Mouse (Mus musculus): ENCODE measurements around the gene Sh3rf1.

Sh3rf1 gene

GRCm38 (mm10) chr8:61223729-61224379 is at the start of gene Sh3rf1:
Gene Sh3rf1 (plus strand): TSS chr8:61223872.
- peak; percentile 61 to 63 for DNase-seq

GRCm38 (mm10) chr8:61173921-61174492 is 49.7 kb upstream of the Sh3rf1 start:
- no peak for DNase-seq

DNA sequence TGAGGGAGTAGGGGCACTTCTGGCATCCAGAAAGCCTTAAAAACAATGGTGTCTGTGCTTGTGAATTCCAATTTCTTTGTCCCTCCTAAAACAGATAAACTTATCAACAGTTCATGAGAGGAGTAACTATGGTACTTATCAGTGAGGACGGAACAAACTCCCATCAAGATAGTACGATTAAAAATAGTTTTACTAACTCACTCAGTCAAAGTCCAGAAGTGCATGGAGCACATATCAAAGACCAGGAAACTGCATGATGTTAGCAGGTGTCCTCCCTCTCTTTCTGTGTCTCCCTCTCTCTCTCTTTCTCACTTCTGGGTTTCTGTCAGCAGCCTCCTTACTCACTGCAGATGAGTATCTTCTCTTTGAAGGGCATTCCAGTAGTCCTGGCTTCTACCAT is 47.8 kb upstream of the Sh3rf1 start:
- DNase-seq, result no peak

DNA sequence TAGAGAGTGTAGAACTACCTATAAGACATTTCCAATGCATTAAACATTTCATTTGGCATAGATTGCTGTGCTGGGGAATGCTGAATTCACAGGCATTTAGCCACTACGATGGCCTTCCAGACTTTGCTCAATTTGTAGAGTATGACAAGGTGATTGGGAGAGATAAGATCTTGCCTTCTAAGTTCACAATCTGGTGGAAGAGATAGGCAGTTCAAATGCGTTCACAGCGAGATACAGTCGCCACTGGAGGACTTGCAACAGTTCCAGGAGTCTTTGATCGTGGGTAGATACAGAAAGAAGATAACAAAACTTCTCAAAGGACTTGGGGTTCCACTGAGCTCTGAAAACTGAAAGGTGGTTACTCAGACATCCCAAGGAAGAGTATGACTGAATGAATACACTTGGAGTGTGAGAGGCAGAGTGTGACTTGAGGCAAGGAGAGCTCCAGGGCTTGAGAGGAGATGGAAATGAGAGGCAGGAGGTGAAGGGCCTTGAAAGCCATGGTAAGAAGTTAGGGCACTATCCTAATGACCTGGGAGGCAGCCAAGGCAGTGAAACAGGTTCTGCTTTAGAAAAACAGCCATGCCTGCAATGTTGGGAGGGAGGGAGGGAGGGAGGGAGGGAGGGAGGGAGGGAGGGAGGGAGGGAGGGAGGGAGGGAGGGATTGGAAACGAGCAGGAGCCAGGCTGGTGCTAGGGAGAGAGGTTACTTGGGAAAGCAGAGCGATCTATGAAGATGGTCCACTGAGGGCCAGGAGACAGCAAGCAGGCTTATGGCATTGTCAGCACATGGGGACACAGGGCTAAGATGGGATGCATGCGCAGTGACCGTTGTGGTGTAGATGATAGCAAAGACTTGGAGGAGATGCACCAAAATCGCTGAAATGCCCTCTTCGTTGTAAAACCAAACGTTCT is 45.7 kb upstream of the Sh3rf1 start:
- no peak for DNase-seq

DNA sequence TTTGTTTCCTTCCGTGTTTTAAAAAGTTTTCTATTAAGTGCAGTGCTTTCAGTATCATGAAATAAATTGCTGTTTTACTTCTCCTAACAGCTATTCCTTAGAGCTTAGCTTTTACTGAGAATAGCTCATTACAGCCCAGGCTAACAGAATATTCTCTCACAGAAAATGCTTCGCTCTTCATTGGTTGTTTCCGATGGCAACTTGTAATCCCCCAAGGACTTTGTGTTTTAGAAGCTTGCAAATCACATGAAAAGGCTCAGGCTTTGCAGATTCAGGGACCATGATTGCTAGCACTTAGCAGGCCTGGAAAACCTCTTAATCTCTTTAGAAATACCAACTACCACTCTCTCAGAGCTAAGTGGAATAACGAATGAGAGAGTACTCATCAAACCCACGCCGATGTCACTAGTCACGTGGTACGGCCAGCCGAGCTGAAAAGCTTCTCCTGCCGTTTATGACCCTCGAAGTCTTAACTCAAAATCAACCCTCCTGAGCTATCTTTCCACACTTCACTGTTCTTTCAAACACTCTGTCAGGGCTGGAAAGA is 45.0 kb upstream of the Sh3rf1 start:
- DNase-seq, result no peak

- no peak for DNase-seq
Observed at GRCm38 (mm10) chr8:61181592-61181991, 42.1 kb upstream of the Sh3rf1 start.

GRCm38 (mm10) chr8:61182020-61182419 is 41.7 kb upstream of the Sh3rf1 start:
- peak; percentile 65 to 83 for DNase-seq

- DNase-seq, result no peak
Observed at GRCm38 (mm10) chr8:61185274-61186198, 38.1 kb upstream of the Sh3rf1 start.

DNA sequence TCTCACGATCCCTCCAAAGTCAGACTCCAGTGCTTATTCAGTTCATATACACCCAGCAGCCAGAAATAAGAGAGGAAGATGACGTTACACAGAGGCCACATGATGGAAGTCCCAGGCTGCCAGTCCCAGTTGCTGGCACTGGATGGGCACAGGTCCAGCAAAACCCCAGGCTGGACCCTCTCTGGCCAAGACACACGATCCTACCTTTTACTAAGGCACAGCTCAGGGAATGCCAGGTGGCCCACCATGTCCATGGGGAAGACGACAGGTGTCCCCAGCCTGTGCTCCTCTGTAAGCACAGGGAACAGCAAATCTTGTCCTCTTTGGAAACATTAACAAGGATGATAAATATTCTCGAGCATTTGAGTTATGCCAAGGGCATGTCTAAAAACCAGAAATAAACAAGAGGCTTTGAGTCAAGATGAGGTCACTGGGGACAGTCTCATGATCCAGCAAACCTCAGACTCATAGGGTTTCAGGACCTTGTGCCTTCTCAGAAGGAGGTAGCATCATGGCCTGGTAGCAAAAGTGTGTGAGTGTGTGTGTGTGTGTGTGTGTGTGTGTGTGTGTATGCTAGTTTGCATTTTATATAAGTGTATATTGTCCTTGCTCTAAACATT is 29.3 kb upstream of the Sh3rf1 start:
- DNase-seq, result no peak

DNA sequence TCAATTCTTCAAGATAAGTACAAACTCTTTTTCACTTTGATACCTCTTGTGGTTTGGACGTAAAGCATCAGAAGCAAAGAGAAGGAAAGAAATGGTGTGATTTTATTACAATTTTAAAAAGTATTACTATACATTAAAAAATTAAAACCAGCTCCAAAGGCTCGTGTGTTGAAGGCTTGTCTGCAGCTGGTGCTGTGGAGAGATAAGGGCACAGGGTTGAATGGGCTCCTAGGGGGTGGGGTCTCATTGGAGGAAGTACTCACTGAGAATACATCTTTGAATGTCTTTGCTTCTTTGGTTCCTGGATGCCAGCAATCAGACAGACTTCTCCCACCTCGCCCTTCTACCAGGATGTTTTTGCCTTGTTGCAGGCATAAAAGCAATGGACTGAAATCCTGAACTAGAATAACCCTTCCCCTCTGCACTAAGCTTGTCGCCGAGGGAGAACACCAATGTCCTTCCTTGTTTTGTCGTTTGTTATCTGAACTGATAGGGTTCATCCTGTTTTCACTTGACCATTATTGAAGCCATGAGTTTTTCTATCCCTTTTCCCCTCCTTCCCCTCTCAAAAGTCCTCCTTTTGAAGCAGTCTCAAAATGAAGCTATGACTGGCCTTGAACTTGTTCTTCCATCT is 23.3 kb upstream of the Sh3rf1 start:
- no peak for DNase-seq

GRCm38 (mm10) chr8:61203035-61203826 is 20.4 kb upstream of the Sh3rf1 start:
- no peak for DNase-seq

- DNase-seq, result no peak
Observed at GRCm38 (mm10) chr8:61206876-61207275, 16.8 kb upstream of the Sh3rf1 start.

GRCm38 (mm10) chr8:61207636-61208035 is 16.0 kb upstream of the Sh3rf1 start:
- no peak for DNase-seq

- no peak for DNase-seq
Observed at GRCm38 (mm10) chr8:61208719-61209118, 15.0 kb upstream of the Sh3rf1 start.

GRCm38 (mm10) chr8:61210836-61211235 is 12.8 kb upstream of the Sh3rf1 start:
- peak; percentile 11 to 45 for DNase-seq

GRCm38 (mm10) chr8:61215081-61215819 is 8.4 kb upstream of the Sh3rf1 start:
- DNase-seq, result no peak

GRCm38 (mm10) chr8:61217017-61217416 is 6.7 kb upstream of the Sh3rf1 start:
- DNase-seq, result no peak

DNA sequence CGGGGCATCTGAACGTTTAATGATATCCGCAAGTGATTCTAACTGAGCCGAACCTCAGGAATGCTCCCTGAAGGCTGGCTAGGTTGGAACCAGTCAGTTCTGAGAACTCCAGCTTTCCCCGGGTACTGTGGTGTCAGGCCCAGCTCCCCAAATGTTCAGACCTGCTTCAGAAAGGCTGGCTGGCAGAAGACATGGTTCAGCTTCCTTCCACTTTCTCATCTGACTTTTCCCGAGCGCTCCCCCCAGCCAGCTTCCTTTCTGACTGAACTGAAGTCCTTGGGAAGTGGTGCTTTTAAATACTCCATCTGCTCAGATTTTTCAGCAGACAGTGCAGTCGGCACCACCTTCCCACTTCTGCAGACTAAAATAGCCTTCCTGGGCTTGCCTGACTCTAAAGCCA is 6.2 kb upstream of the Sh3rf1 start:
- no peak for DNase-seq

DNA sequence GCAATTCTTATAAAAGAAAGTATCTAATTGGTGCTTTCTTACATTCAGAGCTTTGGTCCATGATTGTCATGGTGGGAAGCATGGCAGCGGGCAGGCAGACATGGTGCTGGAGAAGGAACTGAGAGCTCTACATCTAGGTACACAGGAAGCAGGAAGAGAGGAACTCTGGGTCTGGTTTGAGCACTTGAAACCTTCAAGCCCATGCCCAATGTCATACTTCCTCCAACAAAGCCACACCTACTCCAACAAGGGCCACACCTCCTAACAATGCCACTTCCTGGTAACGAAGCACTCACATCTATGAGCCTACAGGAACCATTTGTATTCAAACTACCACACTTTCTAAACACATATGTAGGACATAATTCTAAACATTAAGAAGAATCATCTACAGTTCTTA is 5.2 kb upstream of the Sh3rf1 start:
- DNase-seq, result no peak

GRCm38 (mm10) chr8:61223283-61223682 is 389 bp upstream of the Sh3rf1 start:
- DNase-seq, result no peak

Measured in cerebellum, postnatal 14 days (tissue).